Mouse (Mus musculus): ENCODE data around the gene Aox1.

DNA sequence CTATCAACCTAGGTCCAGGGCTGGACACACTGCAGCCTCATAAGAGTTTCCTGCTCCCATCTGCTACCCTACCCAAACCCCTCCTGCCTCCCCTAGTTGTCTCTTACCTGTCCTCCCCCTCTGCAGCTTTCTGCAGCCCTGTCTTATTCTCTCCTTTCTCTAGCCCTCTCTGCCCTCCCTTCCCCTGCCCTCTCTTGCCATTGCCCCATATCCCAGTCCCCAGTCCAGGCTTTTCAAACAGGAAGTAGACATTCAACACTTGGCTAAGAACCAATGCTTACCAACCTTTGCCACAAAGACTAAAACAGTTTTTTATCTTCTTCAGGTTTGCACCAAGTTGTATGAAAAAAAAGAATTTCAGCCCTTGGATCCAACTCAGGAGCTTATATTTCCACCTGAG, 108.2 kb downstream of the Aox1 start:
- no peak for TF ChIP-seq CTCF (IDR thresholded peaks at IDR 0.05; ENCODE audit: low read depth)
- no peak for TF ChIP-seq EP300 (IDR thresholded peaks at IDR 0.05; ENCODE audit: low read depth)

Measured in liver, embryonic 14.5 days (tissue).